Mouse (Mus musculus) urinary bladder, postnatal 10 days (tissue): ENCODE results near the gene Per2.

Source experiments
- DNase-seq: peaks from one replicate; pipeline ENCODE4 v3.0.0; 2022; ENCODE audit warnings: low spot score

The Per2 gene

GRCm38 (mm10) chr1:91458223-91458861, 782 bp downstream of the Per2 start:
- no peak for DNase-seq

GRCm38 (mm10) chr1:91457698-91458097, 1.4 kb downstream of the Per2 start:
- no peak for DNase-seq

GRCm38 (mm10) chr1:91457116-91457515, 2.0 kb downstream of the Per2 start:
- DNase-seq, result no peak

GRCm38 (mm10) chr1:91456301-91456801, 2.8 kb downstream of the Per2 start:
- no peak for DNase-seq

GRCm38 (mm10) chr1:91455661-91456161, 3.4 kb downstream of the Per2 start:
- no peak for DNase-seq

- no peak for DNase-seq
Observed at GRCm38 (mm10) chr1:91454927-91455326, 4.2 kb downstream of the Per2 start.

- no peak for DNase-seq
Observed at GRCm38 (mm10) chr1:91454366-91454765, 4.8 kb downstream of the Per2 start.

GRCm38 (mm10) chr1:91453932-91454331, 5.2 kb downstream of the Per2 start:
- no peak for DNase-seq

- no peak for DNase-seq
Observed at GRCm38 (mm10) chr1:91451547-91452084, 7.5 kb downstream of the Per2 start.

- DNase-seq, result no peak
Observed at GRCm38 (mm10) chr1:91450851-91451250, 8.3 kb downstream of the Per2 start.

GRCm38 (mm10) chr1:91448688-91449087, 10.4 kb downstream of the Per2 start:
- no peak for DNase-seq

GRCm38 (mm10) chr1:91446511-91446910, 12.6 kb downstream of the Per2 start:
- no peak for DNase-seq

- no peak for DNase-seq
Observed at GRCm38 (mm10) chr1:91446060-91446459, 13.1 kb downstream of the Per2 start.

GRCm38 (mm10) chr1:91444841-91445830, 14.0 kb downstream of the Per2 start:
- no peak for DNase-seq

- no peak for DNase-seq
Observed at GRCm38 (mm10) chr1:91442350-91442990, 16.7 kb downstream of the Per2 start.

GRCm38 (mm10) chr1:91441855-91442254, 17.3 kb downstream of the Per2 start:
- no peak for DNase-seq

GRCm38 (mm10) chr1:91439776-91440175, 19.3 kb downstream of the Per2 start:
- DNase-seq, result no peak

GRCm38 (mm10) chr1:91437573-91437972, 21.6 kb downstream of the Per2 start:
- no peak for DNase-seq

- no peak for DNase-seq
Observed at GRCm38 (mm10) chr1:91437083-91437400, 22.1 kb downstream of the Per2 start.

GRCm38 (mm10) chr1:91436380-91437082, 22.6 kb downstream of the Per2 start:
- DNase-seq, result no peak

GRCm38 (mm10) chr1:91435606-91436130, 23.5 kb downstream of the Per2 start:
- DNase-seq, result no peak
